17 mouse cellular contexts compared by ENCODE assay signal in genomic region chr4:136047626-136048025, GRCm38 (mm10). TPM values are rescaled to one million over a fixed set of nuclear protein-coding genes. Genes with fewer than 3 reads are reported as not detected.
DNase-seq lines count a peak whose midpoint lies in the region; ATAC-seq and TF ChIP-seq lines count a peak whose summit lies in the region.
"Had no signal": no experiment of that assay in that cellular context is flagged by ENCODE, and none has a peak within 500 bp of the region (broad histone marks: within the 10 kb centered on the region; RNA-seq: fewer than 3 reads in every experiment).

No protein-coding gene starts in this region.

- H3K4me1 ChIP-seq in intestine, postnatal 0 days (replicated peaks; ENCODE audit: control insufficient read depth, insufficient read depth, low read length), result peaks cover 4% of the 10 kb centered on the region
- peaks cover 20% of the 10 kb centered on the region for H3K4me1 ChIP-seq in intestine, embryonic 16.5 days (ENCODE audit: control insufficient read depth, insufficient read depth, low read length)
- H3K4me1 ChIP-seq in liver, postnatal 0 days (ENCODE audit: insufficient read depth), result peaks cover 16% of the 10 kb centered on the region

- H3K4me2 ChIP-seq in intestine, postnatal 0 days (replicated peaks; ENCODE audit: low read depth), result no peak overlapping the region
- H3K4me2 ChIP-seq in intestine, embryonic 16.5 days (ENCODE audit: low read depth, low read length), result no peak overlapping the region
- no peak overlapping the region for H3K4me2 ChIP-seq in liver, postnatal 0 days (ENCODE audit: low read depth, low read length)
- H3K4me2 ChIP-seq: forebrain, embryonic 15.5 days; hindbrain, embryonic 15.5 days; midbrain, embryonic 11.5 days had no signal

- TF ChIP-seq CTCF in intestine, postnatal 0 days (IDR thresholded peaks at IDR 0.05; ENCODE audit: low read depth), result peak; percentile 39
- TF ChIP-seq CTCF in liver, postnatal 0 days (IDR thresholded peaks at IDR 0.05; ENCODE audit: low read depth), result peak; percentile 34

- no peak for ATAC-seq in intestine, postnatal 0 days
- no peak for ATAC-seq in intestine, embryonic 16.5 days
- ATAC-seq in liver, postnatal 0 days, result no peak
- ATAC-seq: forebrain, embryonic 15.5 days had no signal

- 35% methylated on average over 4 of the region's 4 CpGs for WGBS in intestine, postnatal 0 days
- 40% methylated on average over 4 of the region's 4 CpGs for WGBS in intestine, embryonic 16.5 days
- 53% methylated on average over 4 of the region's 4 CpGs for WGBS in liver, postnatal 0 days (ENCODE audit: insufficient replicate concordance)

- DNase-seq in 416B (ENCODE audit: low read depth), result peak; percentile 60
- DNase-seq in NIH3T3 (ENCODE audit: low read depth), result peak; percentile 20
- DNase-seq in liver, postnatal 0 days, result no peak
- DNase-seq in gastrocnemius, postnatal 25 days, result no peak
- DNase-seq in heart, adult 8-10 months (ENCODE audit: low spot score), result no peak
- DNase-seq: adrenal gland, adult 8-10 months; cerebellum, postnatal 10 days; heart, adult 18-20 months; layer of hippocampus, postnatal 36 days; lung, adult 2 months; lung, postnatal 4 days; thymus, postnatal 4 days had no signal

- peaks cover 54% of the 10 kb centered on the region for H3K36me3 ChIP-seq in intestine, postnatal 0 days (ENCODE audit: control insufficient read depth, insufficient read depth)
- peaks cover 20% of the 10 kb centered on the region; the same call in 1 of the 2 replicates for H3K36me3 ChIP-seq in intestine, embryonic 16.5 days (ENCODE audit: control insufficient read depth, insufficient read depth, low read length)
- peaks cover 49% of the 10 kb centered on the region for H3K36me3 ChIP-seq in liver, postnatal 0 days (replicated peaks; ENCODE audit: insufficient read depth, low read length)

- no peak overlapping the region for H3K4me3 ChIP-seq in intestine, postnatal 0 days (ENCODE audit: low read depth, low read length)
- H3K4me3 ChIP-seq in intestine, embryonic 16.5 days (ENCODE audit: low read length), result no peak overlapping the region
- no peak overlapping the region for H3K4me3 ChIP-seq in liver, postnatal 0 days (ENCODE audit: low read depth, low read length)
- H3K4me3 ChIP-seq: forebrain, embryonic 15.5 days; hindbrain, embryonic 15.5 days had no signal

- no peak for TF ChIP-seq EP300 in liver, postnatal 0 days (IDR thresholded peaks at IDR 0.05; ENCODE audit: low read depth)

- no peak overlapping the region for H3K27ac ChIP-seq in intestine, postnatal 0 days (ENCODE audit: low read depth, low read length)
- H3K27ac ChIP-seq in intestine, embryonic 16.5 days (ENCODE audit: low read length), result no peak overlapping the region
- H3K27ac ChIP-seq in liver, postnatal 0 days (ENCODE audit: low read depth), result no peak overlapping the region
- H3K27ac ChIP-seq: forebrain, embryonic 15.5 days; hindbrain, embryonic 15.5 days had no signal

- no peak overlapping the region for H3K9ac ChIP-seq in intestine, postnatal 0 days (ENCODE audit: low read depth, low read length)
- no peak overlapping the region for H3K9ac ChIP-seq in intestine, embryonic 16.5 days (ENCODE audit: low read depth, low read length)
- H3K9ac ChIP-seq in liver, postnatal 0 days (replicated peaks), result 0 out of 2 replicates have a peak overlapping the region, but pooled peaks have one; percentile 21
- H3K9ac ChIP-seq: forebrain, embryonic 15.5 days; hindbrain, embryonic 15.5 days had no signal

- H3K9me3 ChIP-seq in intestine, postnatal 0 days (ENCODE audit: control insufficient read depth), result no peaks in the 10 kb centered on the region
- no peaks in the 10 kb centered on the region for H3K9me3 ChIP-seq in intestine, embryonic 16.5 days (ENCODE audit: control insufficient read depth, low read length)
- H3K9me3 ChIP-seq in liver, postnatal 0 days (ENCODE audit: low read length), result no peaks in the 10 kb centered on the region
- H3K9me3 ChIP-seq: forebrain, embryonic 15.5 days; hindbrain, embryonic 15.5 days had no signal

- H3K27me3 ChIP-seq in intestine, postnatal 0 days (replicated peaks; ENCODE audit: control insufficient read depth, insufficient read depth, low read length), result no peaks in the 10 kb centered on the region
- H3K27me3 ChIP-seq in intestine, embryonic 16.5 days (replicated peaks; ENCODE audit: control insufficient read depth, insufficient read depth, low read length), result no peaks in the 10 kb centered on the region
- no peaks in the 10 kb centered on the region for H3K27me3 ChIP-seq in liver, postnatal 0 days (ENCODE audit: insufficient read depth, low read length)
- H3K27me3 ChIP-seq: forebrain, embryonic 15.5 days; hindbrain, embryonic 15.5 days had no signal

RNA-seq across cellular contexts. Expression of gene Rpl11, which starts 5.6 kb away (rescaled TPM):
- polyA plus RNA-seq in intestine, postnatal 0 days (2015; fragmentation: Nextera tagmentation; extraction: Ambion mirVana), result 268 and 276 TPM in 2 replicates
- 407 and 467 TPM in 2 replicates for polyA plus RNA-seq in intestine, embryonic 16.5 days (2015; fragmentation: Nextera tagmentation; extraction: Ambion mirVana)
- polyA plus RNA-seq in liver, postnatal 0 days (2015; fragmentation: Nextera tagmentation; extraction: Ambion mirVana), result 251 and 260 TPM in 2 replicates
- 100 to 1,000 TPM; 209 to 218 TPM for total RNA-seq in gastrocnemius, postnatal 25 days (2021)
- total RNA-seq in heart, adult 8-10 months (2022), result 100 to 1,000 TPM; 238 to 318 (median 274) TPM

RNA-seq across cellular contexts. Expression of gene Eloa, which starts 26.1 kb away (rescaled TPM):
- 17.1 and 18.3 TPM in 2 replicates for polyA plus RNA-seq in intestine, postnatal 0 days (2015; fragmentation: Nextera tagmentation; extraction: Ambion mirVana)
- 34.8 and 35.6 TPM in 2 replicates for polyA plus RNA-seq in intestine, embryonic 16.5 days (2015; fragmentation: Nextera tagmentation; extraction: Ambion mirVana)
- polyA plus RNA-seq in liver, postnatal 0 days (2015; fragmentation: Nextera tagmentation; extraction: Ambion mirVana), result 15.9 and 16.7 TPM in 2 replicates
- 10 to 100 TPM; 45.3 to 50.6 TPM for total RNA-seq in gastrocnemius, postnatal 25 days (2021)
- 10 to 100 TPM; 32.2 to 33.9 (median 33.1) TPM for total RNA-seq in heart, adult 8-10 months (2022)

Comparison
In these comparisons a context has a peak if more than half of its experiments do, and no peak if none do; other contexts are left out.
1. DNase-seq: peak in 416B (single experiment) and NIH3T3 (single experiment); none in liver, postnatal 0 days (single experiment), gastrocnemius, postnatal 25 days (single experiment) and heart, adult 8-10 months (single experiment).